Mouse (Mus musculus): ENCODE results near the gene Slc12a7. TPM values are rescaled to one million over a fixed set of nuclear protein-coding genes. Genes with fewer than 3 reads are reported as not detected.

Gene Slc12a7
- polyA plus RNA-seq, 2 experiments, result 7.8 to 9.9 TPM

DNA sequence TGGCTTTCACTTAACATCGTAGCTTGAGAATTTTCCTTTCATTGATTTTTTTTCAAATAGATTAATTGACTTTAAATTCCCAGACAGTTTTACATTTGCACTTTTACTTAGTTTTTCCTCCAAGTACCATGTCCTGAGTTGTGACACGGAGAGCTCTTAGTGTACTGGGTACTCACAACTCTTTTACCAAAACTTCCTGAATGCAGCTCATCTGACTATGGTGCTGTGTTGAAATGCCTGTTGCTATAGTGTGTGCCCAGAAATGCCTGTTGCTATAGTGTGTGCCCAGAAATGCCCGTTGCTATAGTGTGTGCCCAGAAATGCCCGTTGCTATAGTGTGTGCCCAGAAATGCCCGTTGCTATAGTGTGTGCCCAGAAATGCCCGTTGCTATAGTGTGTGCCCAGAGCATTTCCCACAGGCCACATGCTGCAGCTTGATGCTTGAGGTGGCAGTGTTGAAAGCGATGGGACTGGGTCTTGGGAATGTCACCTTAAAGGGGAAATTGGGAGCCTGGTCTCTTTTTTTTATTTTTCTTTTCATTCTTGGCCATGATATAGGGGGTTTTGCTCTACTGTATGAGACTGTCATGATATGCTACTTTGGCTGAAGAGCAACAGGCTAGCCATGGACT lies 28.1 kb upstream of the Slc12a7 start, which contains the start of gene Slc6a19:
TSS of gene Slc6a19 (minus strand) at position 172 of the 632 bp plus-strand sequence.
- H3K27ac ChIP-seq, result no peak within 1 kb of the TSS
- no peak within 1 kb of the TSS for H3K9ac ChIP-seq (replicated peaks)
- WGBS (ENCODE audit: insufficient replicate concordance), result 66% methylated on average over 7 of the region's 7 CpGs
- H3K9me3 ChIP-seq (ENCODE audit: control insufficient read depth, low read length), result no peaks in the 10 kb centered on the region
- H3K4me3 ChIP-seq (ENCODE audit: insufficient read depth in 1 of 2, low read depth in 2 of 2, low read length in 2 of 2), result no peak within 1 kb of the TSS
- no peak within 1 kb of the TSS for H3K4me2 ChIP-seq (ENCODE audit: low read depth)
- DNase-seq (ENCODE audit: low read depth in 3 of 3, low spot score in 3 of 3), result no peak
- TF ChIP-seq EP300 (IDR thresholded peaks at IDR 0.05; ENCODE audit: low read depth) (no peak), CTCF (IDR thresholded peaks at IDR 0.05; ENCODE audit: low read depth) (no peak)
- no peaks in the 10 kb centered on the region for H3K4me1 ChIP-seq (replicated peaks; ENCODE audit: control insufficient read depth in 2 of 2, insufficient read depth in 2 of 2, low read length in 1 of 2)
- H3K27me3 ChIP-seq (ENCODE audit: control insufficient read depth, insufficient read depth, low read length), result no peaks in the 10 kb centered on the region
- ATAC-seq (ENCODE audit: insufficient read depth), result no peak
- H3K36me3 ChIP-seq (replicated peaks; ENCODE audit: control insufficient read depth, insufficient read depth, low read depth), result no peaks in the 10 kb centered on the region

DNA sequence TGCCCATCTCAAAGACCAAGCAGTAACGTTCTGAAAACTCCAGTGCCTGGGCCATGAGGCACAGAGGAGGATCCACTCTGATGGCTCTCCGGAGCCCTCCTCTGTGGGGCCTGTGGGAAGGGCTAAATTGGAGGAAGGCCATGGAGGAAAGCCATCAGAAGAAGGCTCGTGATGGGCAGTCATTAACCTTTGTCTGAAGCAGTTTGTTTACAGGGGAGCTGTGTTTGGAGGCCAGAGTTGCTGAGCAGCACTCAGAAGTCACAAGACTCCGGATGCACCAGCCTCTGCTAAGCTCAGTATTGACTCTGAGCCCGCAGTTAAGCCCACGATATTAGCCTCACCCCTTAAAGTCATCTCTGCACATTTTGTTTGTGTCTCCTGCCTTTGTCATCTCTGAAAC lies 23.4 kb upstream of the Slc12a7 start:
- peaks cover 0 to 2% of the 10 kb centered on the region in 2 experiments; a peak in 1 of 4 replicates for H3K4me1 ChIP-seq (replicated peaks; ENCODE audit: control insufficient read depth in 2 of 2, insufficient read depth in 2 of 2, low read length in 1 of 2)
- ATAC-seq (ENCODE audit: insufficient read depth) (no peak), DNase-seq (ENCODE audit: low read depth in 3 of 3, low spot score in 3 of 3) (no peak)
- TF ChIP-seq EP300 (IDR thresholded peaks at IDR 0.05; ENCODE audit: low read depth) (no peak), CTCF (IDR thresholded peaks at IDR 0.05; ENCODE audit: low read depth) (no peak)
- H3K4me2 ChIP-seq (ENCODE audit: low read depth), result no peak overlapping the region
- H3K9ac ChIP-seq (replicated peaks), result no peak overlapping the region
- no peak overlapping the region for H3K4me3 ChIP-seq (ENCODE audit: insufficient read depth in 1 of 2, low read depth in 2 of 2, low read length in 2 of 2)
- no peak overlapping the region for H3K27ac ChIP-seq
- H3K36me3 ChIP-seq (replicated peaks; ENCODE audit: control insufficient read depth, insufficient read depth, low read depth), result no peaks in the 10 kb centered on the region
- no peaks in the 10 kb centered on the region for H3K27me3 ChIP-seq (ENCODE audit: control insufficient read depth, insufficient read depth, low read length)
- 42% methylated on average over 6 of the region's 6 CpGs for WGBS (ENCODE audit: insufficient replicate concordance)
- H3K9me3 ChIP-seq (ENCODE audit: control insufficient read depth, low read length), result no peaks in the 10 kb centered on the region

DNA sequence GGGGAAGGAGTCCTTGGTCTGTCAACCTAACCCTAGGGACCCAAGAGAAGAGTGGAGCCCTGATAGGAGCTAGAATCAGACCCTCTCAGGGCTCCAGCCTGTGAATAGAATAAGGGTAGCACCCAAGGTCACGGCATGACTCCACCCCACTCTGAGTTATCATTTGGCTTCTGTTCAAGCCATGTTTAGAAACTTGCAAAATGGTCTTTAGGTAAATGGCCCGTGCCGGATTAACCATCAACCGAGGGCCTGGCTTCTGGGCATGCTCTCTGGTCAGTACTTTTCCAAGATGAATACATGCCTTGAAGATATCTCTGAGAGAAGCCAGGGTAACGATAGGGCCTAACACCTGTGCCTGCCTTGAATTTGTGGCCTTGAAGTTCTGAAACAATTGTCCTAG lies 21.7 kb upstream of the Slc12a7 start:
- TF ChIP-seq EP300 (IDR thresholded peaks at IDR 0.05; ENCODE audit: low read depth) (no peak), CTCF (IDR thresholded peaks at IDR 0.05; ENCODE audit: low read depth) (no peak)
- Histone ChIP-seq H3K36me3 (replicated peaks; ENCODE audit: control insufficient read depth, insufficient read depth, low read depth) (no peaks in the 10 kb centered on the region), H3K9ac (replicated peaks) (no peak overlapping the region), H3K27ac (no peak overlapping the region), H3K4me1 (replicated peaks; ENCODE audit: control insufficient read depth in 2 of 2, insufficient read depth in 2 of 2, low read length in 1 of 2) (peaks cover 0 to 2% of the 10 kb centered on the region in 2 experiments; a peak in 1 of 4 replicates), H3K27me3 (ENCODE audit: control insufficient read depth, insufficient read depth, low read length) (no peaks in the 10 kb centered on the region), H3K9me3 (ENCODE audit: control insufficient read depth, low read length) (no peaks in the 10 kb centered on the region), H3K4me3 (ENCODE audit: insufficient read depth in 1 of 2, low read depth in 2 of 2, low read length in 2 of 2) (no peak overlapping the region), H3K4me2 (ENCODE audit: low read depth) (no peak overlapping the region)
- ATAC-seq (ENCODE audit: insufficient read depth) (no peak), DNase-seq (ENCODE audit: low read depth in 3 of 3, low spot score in 3 of 3) (no peak)
- 68% methylated on average over 5 of the region's 5 CpGs for WGBS (ENCODE audit: insufficient replicate concordance)

DNA sequence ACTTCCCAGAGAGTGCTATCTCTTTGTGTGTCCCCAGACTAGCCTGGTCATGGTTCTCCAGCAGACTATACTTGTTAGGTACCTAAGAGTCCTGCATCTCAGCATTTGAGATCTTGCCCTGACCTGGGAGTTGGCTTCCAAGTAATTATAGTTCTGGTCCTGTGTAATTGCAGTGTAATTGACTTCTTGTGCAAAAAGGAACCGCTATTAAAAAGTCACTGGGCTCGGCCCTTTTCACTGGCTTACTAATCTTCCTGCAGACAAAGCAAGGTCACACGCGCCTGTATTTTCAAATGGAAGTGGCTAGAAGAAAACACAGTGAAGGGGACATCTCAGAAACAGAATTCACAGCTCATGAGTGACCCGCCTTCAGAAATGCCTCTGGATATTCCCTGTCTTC lies 21.1 kb upstream of the Slc12a7 start:
- H3K36me3 ChIP-seq (replicated peaks; ENCODE audit: control insufficient read depth, insufficient read depth, low read depth), result no peaks in the 10 kb centered on the region
- ATAC-seq (ENCODE audit: insufficient read depth), result no peak

DNA sequence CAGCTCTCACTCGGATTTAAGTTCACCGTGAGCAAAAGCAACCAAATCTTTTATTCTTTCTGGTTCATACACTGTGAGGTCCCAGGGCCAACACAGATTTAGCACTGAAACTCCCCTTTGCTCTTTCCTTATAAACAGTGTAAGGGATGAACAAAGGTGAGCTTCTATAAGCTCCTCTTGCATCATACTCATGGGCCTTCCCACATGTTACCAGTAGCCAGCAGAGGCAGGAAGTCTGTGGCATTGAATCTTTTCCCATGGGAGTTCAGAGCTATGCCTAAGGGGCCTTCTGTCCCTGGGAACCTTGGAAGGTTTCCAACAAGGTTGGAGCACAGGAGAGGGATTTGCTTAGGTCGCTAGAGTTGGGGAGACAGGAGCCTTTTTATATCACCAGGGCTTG lies 20.7 kb upstream of the Slc12a7 start:
- WGBS (ENCODE audit: insufficient replicate concordance), result 53% methylated on average over 3 of the region's 3 CpGs
- TF ChIP-seq CTCF (IDR thresholded peaks at IDR 0.05; ENCODE audit: low read depth) (no peak), EP300 (IDR thresholded peaks at IDR 0.05; ENCODE audit: low read depth) (no peak)
- ATAC-seq (ENCODE audit: insufficient read depth) (no peak), DNase-seq (ENCODE audit: low read depth in 3 of 3, low spot score in 3 of 3) (no peak)
- Histone ChIP-seq H3K4me3 (ENCODE audit: insufficient read depth in 1 of 2, low read depth in 2 of 2, low read length in 2 of 2) (no peak overlapping the region), H3K36me3 (replicated peaks; ENCODE audit: control insufficient read depth, insufficient read depth, low read depth) (no peaks in the 10 kb centered on the region), H3K9ac (replicated peaks) (no peak overlapping the region), H3K27ac (no peak overlapping the region), H3K4me1 (replicated peaks; ENCODE audit: control insufficient read depth in 2 of 2, insufficient read depth in 2 of 2, low read length in 1 of 2) (peaks cover 0 to 2% of the 10 kb centered on the region in 2 experiments; a peak in 1 of 4 replicates), H3K9me3 (ENCODE audit: control insufficient read depth, low read length) (no peaks in the 10 kb centered on the region), H3K4me2 (ENCODE audit: low read depth) (no peak overlapping the region), H3K27me3 (ENCODE audit: control insufficient read depth, insufficient read depth, low read length) (no peaks in the 10 kb centered on the region)

More for the DNA sequence above, 21.1 kb upstream of the Slc12a7 start:
- no peak overlapping the region for H3K4me3 ChIP-seq (ENCODE audit: insufficient read depth in 1 of 2, low read depth in 2 of 2, low read length in 2 of 2)
- H3K27ac ChIP-seq, result no peak overlapping the region
- no peak for DNase-seq (ENCODE audit: low read depth in 3 of 3, low spot score in 3 of 3)
- H3K4me2 ChIP-seq (ENCODE audit: low read depth), result no peak overlapping the region
- H3K27me3 ChIP-seq (ENCODE audit: control insufficient read depth, insufficient read depth, low read length), result no peaks in the 10 kb centered on the region
- 66% methylated on average over 5 of the region's 5 CpGs for WGBS (ENCODE audit: insufficient replicate concordance)
- no peaks in the 10 kb centered on the region for H3K9me3 ChIP-seq (ENCODE audit: control insufficient read depth, low read length)
- peaks cover 0 to 2% of the 10 kb centered on the region in 2 experiments; a peak in 1 of 4 replicates for H3K4me1 ChIP-seq (replicated peaks; ENCODE audit: control insufficient read depth in 2 of 2, insufficient read depth in 2 of 2, low read length in 1 of 2)
- no peak overlapping the region for H3K9ac ChIP-seq (replicated peaks)
- no peak for TF ChIP-seq EP300 (IDR thresholded peaks at IDR 0.05; ENCODE audit: low read depth)
- no peak for TF ChIP-seq CTCF (IDR thresholded peaks at IDR 0.05; ENCODE audit: low read depth)
